Mouse (Mus musculus): ENCODE data around the gene Senp6. TPM values are rescaled to one million over a fixed set of nuclear protein-coding genes. Genes with fewer than 3 reads are reported as not detected.

Gene Senp6
- total and polyA plus RNA-seq, 2 experiments from 2014 or later: 28.9 to 54.1 TPM

- 69% methylated on average over 5 of the region's 5 CpGs for WGBS
- H3K27ac ChIP-seq (ENCODE audit: low read depth): no peak overlapping the region
- H3K4me2 ChIP-seq (ENCODE audit: low read depth, low read length): no peak overlapping the region
- no peaks in the 10 kb centered on the region for H3K36me3 ChIP-seq (replicated peaks; ENCODE audit: control insufficient read depth, insufficient read depth, low read length)
- DNase-seq (ENCODE audit: low spot score): no peak
- no peak overlapping the region for H3K9ac ChIP-seq (replicated peaks; ENCODE audit: low read depth, low read length)
- TF ChIP-seq CTCF (IDR thresholded peaks at IDR 0.05; ENCODE audit: low read depth) (no peak), EP300 (IDR thresholded peaks at IDR 0.05; ENCODE audit: low read depth) (no peak)
- H3K9me3 ChIP-seq (replicated peaks; ENCODE audit: control insufficient read depth, low read length): no peaks in the 10 kb centered on the region
- H3K4me3 ChIP-seq (ENCODE audit: low read depth, low read length): no peak overlapping the region
- no peaks in the 10 kb centered on the region for H3K4me1 ChIP-seq (ENCODE audit: control insufficient read depth, insufficient read depth)
- H3K27me3 ChIP-seq (ENCODE audit: control insufficient read depth, insufficient read depth, low read length): no peaks in the 10 kb centered on the region
- no peak for ATAC-seq (ENCODE audit: insufficient read depth, low read depth)
Measured at GRCm38 (mm10) chr9:80158937-80159336, 92.2 kb downstream of the Senp6 start.

- H3K27me3 ChIP-seq (ENCODE audit: control insufficient read depth, insufficient read depth, low read length): no peaks in the 10 kb centered on the region
- H3K4me2 ChIP-seq (ENCODE audit: low read depth, low read length): no peak overlapping the region
- TF ChIP-seq EP300 (IDR thresholded peaks at IDR 0.05; ENCODE audit: low read depth) (no peak), CTCF (IDR thresholded peaks at IDR 0.05; ENCODE audit: low read depth) (no peak)
- DNase-seq (ENCODE audit: low spot score) (no peak), ATAC-seq (ENCODE audit: insufficient read depth, low read depth) (no peak)
- no peaks in the 10 kb centered on the region for H3K9me3 ChIP-seq (replicated peaks; ENCODE audit: control insufficient read depth, low read length)
- no peaks in the 10 kb centered on the region for H3K4me1 ChIP-seq (ENCODE audit: control insufficient read depth, insufficient read depth)
- no peak overlapping the region for H3K4me3 ChIP-seq (ENCODE audit: low read depth, low read length)
- H3K36me3 ChIP-seq (replicated peaks; ENCODE audit: control insufficient read depth, insufficient read depth, low read length): no peaks in the 10 kb centered on the region
- no peak overlapping the region for H3K27ac ChIP-seq (ENCODE audit: low read depth)
- WGBS: 89% methylated on average over 4 of the region's 4 CpGs
- H3K9ac ChIP-seq (replicated peaks; ENCODE audit: low read depth, low read length): no peak overlapping the region
Measured at GRCm38 (mm10) chr9:80161451-80161850, 94.7 kb downstream of the Senp6 start.

- DNase-seq (ENCODE audit: low spot score) (no peak), ATAC-seq (ENCODE audit: insufficient read depth, low read depth) (no peak)
- Histone ChIP-seq H3K4me3 (ENCODE audit: low read depth, low read length) (no peak overlapping the region), H3K27ac (ENCODE audit: low read depth) (no peak overlapping the region), H3K9me3 (replicated peaks; ENCODE audit: control insufficient read depth, low read length) (no peaks in the 10 kb centered on the region), H3K27me3 (ENCODE audit: control insufficient read depth, insufficient read depth, low read length) (no peaks in the 10 kb centered on the region), H3K9ac (replicated peaks; ENCODE audit: low read depth, low read length) (no peak overlapping the region), H3K4me2 (ENCODE audit: low read depth, low read length) (no peak overlapping the region), H3K36me3 (replicated peaks; ENCODE audit: control insufficient read depth, insufficient read depth, low read length) (no peaks in the 10 kb centered on the region), H3K4me1 (ENCODE audit: control insufficient read depth, insufficient read depth) (no peaks in the 10 kb centered on the region)
- no peak for TF ChIP-seq CTCF (IDR thresholded peaks at IDR 0.05; ENCODE audit: low read depth)
- TF ChIP-seq EP300 (IDR thresholded peaks at IDR 0.05; ENCODE audit: low read depth): no peak
- WGBS: 78% methylated on average over 4 of the region's 4 CpGs
Measured at GRCm38 (mm10) chr9:80163126-80163723, 96.5 kb downstream of the Senp6 start.

GRCm38 (mm10) chr9:80164191-80164590, 97.5 kb downstream of the Senp6 start:
- Histone ChIP-seq H3K9me3 (replicated peaks; ENCODE audit: control insufficient read depth, low read length) (no peaks in the 10 kb centered on the region), H3K27me3 (ENCODE audit: control insufficient read depth, insufficient read depth, low read length) (no peaks in the 10 kb centered on the region), H3K9ac (replicated peaks; ENCODE audit: low read depth, low read length) (no peak overlapping the region), H3K36me3 (replicated peaks; ENCODE audit: control insufficient read depth, insufficient read depth, low read length) (no peaks in the 10 kb centered on the region), H3K4me1 (ENCODE audit: control insufficient read depth, insufficient read depth) (no peaks in the 10 kb centered on the region), H3K4me2 (ENCODE audit: low read depth, low read length) (peak overlapping the region; percentile 59), H3K4me3 (ENCODE audit: low read depth, low read length) (peak overlapping the region; percentile 81), H3K27ac (ENCODE audit: low read depth) (peak overlapping the region; percentile 95; the same call in 1 of the 2 replicates)
- DNase-seq (ENCODE audit: low spot score): no peak
- ATAC-seq (ENCODE audit: insufficient read depth, low read depth): no peak
- TF ChIP-seq CTCF (IDR thresholded peaks at IDR 0.05; ENCODE audit: low read depth) (no peak), EP300 (IDR thresholded peaks at IDR 0.05; ENCODE audit: low read depth) (no peak)
- WGBS: under 1% methylated on average over 13 of the region's 13 CpGs

GRCm38 (mm10) chr9:80164611-80165474, 98.1 kb downstream of the Senp6 start, which contains the start of gene Myo6:
Gene Myo6, plus strand, starts transcription at chr9:80165031.
- Histone ChIP-seq H3K4me3 (ENCODE audit: low read depth, low read length) (peak within 1 kb of the TSS; percentile 81), H3K27me3 (ENCODE audit: control insufficient read depth, insufficient read depth, low read length) (no peaks in the 10 kb centered on the region), H3K9ac (replicated peaks; ENCODE audit: low read depth, low read length) (peak within 1 kb of the TSS; percentile 82), H3K27ac (ENCODE audit: low read depth) (peak within 1 kb of the TSS; percentile 95), H3K36me3 (replicated peaks; ENCODE audit: control insufficient read depth, insufficient read depth, low read length) (no peaks in the 10 kb centered on the region), H3K9me3 (replicated peaks; ENCODE audit: control insufficient read depth, low read length) (no peaks in the 10 kb centered on the region), H3K4me2 (ENCODE audit: low read depth, low read length) (peak within 1 kb of the TSS; percentile 59), H3K4me1 (ENCODE audit: control insufficient read depth, insufficient read depth) (no peaks in the 10 kb centered on the region)
- under 1% methylated on average over 67 of the region's 69 CpGs for WGBS
- peak; percentile 93 for DNase-seq (ENCODE audit: low spot score)
- TF ChIP-seq EP300 (IDR thresholded peaks at IDR 0.05; ENCODE audit: low read depth) (no peak), CTCF (IDR thresholded peaks at IDR 0.05; ENCODE audit: low read depth) (no peak)
- peak; percentile 98 for ATAC-seq (ENCODE audit: insufficient read depth, low read depth)
